Mouse (Mus musculus): Measurements from ENCODE around the gene Slc9a9.
A peak's percentile ranks its signal among the peaks of the same experiment; 100 is the strongest.

Slc9a9 gene

DNA sequence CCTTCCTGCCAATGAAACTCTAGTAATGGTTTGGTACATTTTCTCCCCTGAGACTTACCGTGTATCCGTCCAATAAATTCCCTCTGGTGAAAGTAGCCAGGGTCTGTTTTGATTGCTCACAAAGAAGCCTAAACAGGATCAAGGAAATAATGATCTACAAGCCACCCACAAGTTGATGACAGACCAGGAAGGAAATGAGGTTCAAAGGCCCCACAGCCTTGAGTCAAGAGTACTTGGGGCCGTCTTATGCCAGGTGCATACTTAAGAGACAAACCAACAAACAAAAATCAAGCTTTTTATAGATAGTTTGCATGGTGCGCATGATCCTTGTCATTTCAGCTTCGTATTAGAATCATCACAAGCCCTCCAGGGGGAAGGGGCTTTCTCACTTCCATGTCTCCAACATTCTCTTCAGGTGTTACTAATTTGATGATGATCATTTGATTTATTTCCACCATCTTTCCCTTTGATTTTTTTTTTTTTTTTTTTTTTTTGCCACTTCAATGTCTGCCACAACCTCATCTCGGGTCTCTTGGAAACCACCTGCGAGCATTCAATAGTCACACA lies 275.9 kb downstream of the Slc9a9 start:
- no peak for DNase-seq (ENCODE audit: extremely low spot score, low spot score)

DNA sequence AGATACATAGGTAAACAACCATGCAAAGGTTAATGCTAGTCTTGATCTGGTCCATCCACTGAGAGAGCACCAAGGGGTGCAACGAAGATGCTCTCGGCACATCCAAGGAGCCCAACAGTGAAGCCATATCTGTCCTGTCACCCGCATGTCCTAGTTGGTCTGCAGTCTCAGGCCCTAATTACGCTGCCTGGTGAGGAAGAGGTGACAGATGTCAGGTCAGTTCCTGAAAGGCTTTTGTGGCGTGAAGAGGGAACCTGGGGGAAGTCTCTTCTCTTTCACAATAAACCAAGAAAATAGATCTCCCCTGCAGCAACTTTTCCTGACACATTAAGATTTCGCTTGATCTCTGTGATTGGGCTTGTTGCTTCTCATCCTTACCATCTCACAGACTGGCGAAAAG lies 277.5 kb downstream of the Slc9a9 start:
- DNase-seq (ENCODE audit: extremely low spot score, low spot score) = no peak

DNA sequence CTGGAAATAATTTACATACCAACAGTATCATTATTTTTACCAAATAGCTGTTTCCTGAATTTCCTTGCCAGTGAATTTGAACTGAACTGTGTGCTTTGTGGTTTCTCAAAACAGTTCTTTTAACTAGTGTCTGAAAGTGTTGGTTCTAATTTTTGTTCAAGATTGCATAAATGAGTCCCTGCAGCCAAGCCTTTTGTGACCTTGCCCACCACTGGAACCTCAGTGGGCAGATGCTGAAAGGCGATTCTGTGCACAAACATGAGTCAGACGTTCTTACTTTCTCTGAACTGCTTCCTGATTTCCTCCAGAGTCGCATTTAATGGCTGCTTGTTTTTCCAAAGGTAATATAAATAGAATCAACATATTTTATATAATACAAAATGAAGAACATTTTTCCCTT lies 281.0 kb downstream of the Slc9a9 start:
- DNase-seq (ENCODE audit: extremely low spot score, low spot score) = no peak

DNA sequence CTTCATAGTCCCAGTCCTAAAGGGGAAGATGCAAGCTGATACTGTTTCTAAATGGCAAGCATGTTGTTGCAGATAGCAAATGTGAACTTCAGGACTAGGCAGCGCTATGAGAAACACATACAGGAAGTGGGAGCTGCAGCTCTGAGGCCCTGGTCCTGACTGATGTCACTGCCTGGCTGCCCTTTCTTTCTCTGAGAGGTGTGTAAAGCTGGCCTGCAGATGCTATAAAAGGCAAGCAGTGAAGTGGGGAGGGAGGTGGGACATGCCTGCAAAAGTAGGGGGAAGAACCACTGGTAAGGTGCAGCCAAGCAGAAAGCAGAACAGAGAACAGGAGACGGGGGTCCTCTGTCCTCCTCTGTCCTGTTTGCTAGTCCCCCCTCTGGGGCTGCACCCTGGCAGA lies 285.9 kb downstream of the Slc9a9 start:
- DNase-seq (ENCODE audit: extremely low spot score, low spot score) = no peak

DNA sequence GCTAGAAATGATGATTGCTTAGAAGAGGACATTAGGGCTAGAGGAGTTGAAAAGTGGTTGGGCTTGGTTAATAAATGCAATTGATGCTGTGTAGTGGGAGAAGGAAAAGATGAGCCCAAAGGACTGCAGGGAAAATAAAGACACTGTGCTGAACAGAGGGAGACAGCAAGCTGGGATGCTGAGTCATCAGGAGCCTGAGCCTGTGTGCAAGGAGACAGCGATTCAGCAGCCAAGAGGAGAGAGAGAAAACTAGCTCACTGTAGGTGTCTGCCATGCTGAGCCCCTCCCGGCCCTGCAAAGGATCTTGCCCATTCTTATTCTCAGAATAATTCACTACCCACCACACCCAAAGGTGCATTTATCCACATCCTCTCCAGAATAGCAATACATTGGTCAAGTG lies 288.7 kb downstream of the Slc9a9 start:
- no peak for DNase-seq (ENCODE audit: extremely low spot score, low spot score)

DNA sequence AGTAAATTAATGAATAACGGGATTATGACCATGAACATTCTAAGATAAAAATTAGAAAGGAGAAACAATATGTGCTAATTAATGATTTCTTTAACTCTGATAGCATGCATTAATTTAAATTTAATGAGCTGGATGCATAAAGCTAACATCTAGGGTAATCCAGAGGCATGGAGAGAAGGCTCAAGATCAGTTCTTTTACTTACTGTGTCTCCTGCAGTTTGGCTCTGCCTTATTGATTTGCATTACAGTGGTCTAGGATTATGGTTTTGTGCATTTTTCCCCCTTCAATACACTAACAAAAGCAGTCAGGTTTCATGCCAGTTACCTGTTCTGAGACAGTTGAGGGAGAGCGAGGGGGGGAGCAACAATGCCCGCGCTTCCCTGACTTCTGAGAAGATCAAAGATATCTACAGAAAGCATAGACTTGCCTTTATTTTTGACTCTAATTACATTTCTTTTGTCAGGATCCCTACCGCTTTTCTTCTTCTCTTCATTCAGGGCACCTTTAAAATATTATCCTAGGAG lies 298.9 kb downstream of the Slc9a9 start:
- DNase-seq (ENCODE audit: extremely low spot score, low spot score) = no peak

DNA sequence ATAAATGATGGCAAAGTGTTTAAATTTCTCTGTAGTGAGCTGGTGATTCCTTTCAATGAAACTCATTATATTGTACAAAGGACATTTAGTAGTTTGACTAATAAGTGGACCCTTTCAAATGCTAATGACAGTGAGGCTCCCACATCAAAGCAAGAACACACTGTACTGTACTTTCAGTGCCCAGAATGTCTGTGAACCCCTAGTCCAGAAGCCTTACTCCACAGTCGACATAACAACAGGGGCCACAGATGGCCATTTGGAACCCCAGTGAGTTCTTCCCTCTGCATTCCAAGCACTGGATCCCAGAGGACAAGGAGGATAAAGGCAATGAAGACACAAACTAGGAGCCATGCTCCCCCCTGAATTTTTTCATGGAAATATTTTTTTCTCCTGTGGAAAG lies 299.4 kb downstream of the Slc9a9 start:
- no peak for DNase-seq (ENCODE audit: extremely low spot score, low spot score)

DNA sequence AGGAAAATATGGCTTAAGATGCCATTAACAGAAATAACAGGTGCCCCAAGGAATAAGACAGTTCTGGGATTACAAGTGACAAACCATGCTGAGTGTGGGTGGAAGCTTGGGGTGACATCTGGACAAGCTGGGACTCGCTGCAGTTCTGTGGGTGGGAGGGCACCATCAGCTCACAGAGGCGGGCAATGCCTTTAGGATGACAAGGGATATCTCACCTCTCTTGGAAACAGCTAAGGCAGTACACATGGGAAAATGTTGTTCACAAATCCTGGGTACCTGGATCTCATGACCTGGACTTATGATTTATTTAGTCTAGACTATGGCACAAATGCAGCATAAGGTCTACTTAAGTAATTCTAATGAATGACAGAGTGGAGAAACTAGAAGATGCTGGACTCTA lies 302.3 kb downstream of the Slc9a9 start:
- no peak for DNase-seq (ENCODE audit: extremely low spot score, low spot score)

DNA sequence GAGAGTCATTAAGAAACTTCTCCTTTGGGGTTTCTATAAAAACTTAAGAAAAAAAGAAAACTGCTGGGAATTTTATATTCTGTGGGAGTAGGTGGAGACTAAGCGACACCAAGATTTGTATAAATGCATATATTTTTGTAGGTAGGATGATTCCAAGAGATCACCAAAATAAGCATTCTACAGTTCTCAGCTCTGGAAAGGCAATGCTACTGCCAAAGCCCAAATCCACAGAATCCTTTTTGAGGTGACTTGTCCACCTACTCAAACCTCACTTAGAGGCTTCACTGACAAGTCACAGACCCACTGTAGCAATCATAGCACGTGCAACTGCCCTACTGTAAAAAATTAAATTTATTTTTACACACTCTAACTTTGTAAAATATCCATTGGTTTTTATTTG lies 303.0 kb downstream of the Slc9a9 start:
- no peak for DNase-seq (ENCODE audit: extremely low spot score, low spot score)

DNA sequence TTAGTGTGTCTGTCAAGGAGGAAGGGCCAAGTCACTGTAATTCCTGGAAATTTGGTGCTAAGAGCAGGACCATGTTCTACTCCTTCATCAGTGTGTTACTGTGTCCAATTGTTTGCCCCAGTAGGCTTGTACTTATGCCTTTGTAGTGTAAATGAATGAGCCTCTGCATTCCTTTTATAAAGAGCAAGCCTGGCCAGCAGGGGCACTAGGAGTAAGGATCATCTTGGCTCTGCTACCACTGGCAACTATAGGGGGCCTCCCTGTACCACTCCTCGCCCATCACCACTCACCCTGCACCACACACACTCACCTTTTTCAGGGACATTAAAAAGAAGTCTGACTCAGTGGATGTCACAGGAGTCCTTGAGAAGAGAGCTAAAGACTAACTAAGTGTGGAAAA lies 306.5 kb downstream of the Slc9a9 start:
- DNase-seq (ENCODE audit: extremely low spot score, low spot score) = no peak

DNA sequence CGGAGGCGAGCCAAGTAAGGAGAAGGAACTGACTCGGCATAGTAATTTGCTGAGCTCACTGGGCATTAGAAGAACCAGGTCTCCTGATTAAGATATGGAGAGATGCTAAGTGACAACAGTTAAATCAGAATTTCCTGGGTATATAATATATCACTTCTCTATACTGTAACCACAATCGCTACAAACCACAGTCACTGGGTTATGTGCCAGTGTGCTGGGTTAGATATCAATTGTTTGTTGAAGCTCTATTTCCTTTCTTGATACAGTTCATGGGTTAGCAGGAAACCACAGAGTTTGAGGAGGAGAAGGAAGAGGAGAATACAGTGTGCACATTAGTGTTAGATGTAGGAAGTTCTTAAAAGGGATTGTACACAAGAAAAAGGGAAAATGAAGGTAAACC lies 323.9 kb downstream of the Slc9a9 start:
- DNase-seq (ENCODE audit: extremely low spot score, low spot score) = no peak

DNA sequence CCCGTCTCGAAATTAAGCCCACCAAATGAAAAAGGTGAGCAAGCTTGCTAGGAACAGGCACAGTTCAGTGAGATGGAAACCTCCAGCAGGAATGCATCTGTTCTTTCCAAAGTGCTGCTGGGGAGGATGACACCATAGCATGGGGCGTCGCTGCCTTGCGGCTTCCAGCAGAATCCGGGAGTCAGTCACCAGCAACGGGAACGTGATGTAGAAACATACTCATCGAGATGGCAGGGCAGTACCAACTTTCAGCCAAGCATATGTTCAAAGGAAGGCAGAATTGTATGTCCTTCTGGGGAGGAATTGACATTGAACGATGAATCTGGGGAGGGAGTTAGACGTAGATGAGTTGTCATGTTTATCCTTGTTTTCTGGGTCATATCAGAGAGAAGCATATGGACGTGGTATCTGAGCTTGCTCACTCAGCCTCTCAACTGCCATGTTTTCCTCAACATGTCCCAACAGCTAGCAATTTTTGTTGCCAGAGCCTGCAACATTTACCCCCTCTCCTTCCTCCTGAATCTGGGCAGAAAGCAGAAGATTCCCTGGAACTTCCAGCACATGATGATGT lies 350.5 kb downstream of the Slc9a9 start:
- DNase-seq (ENCODE audit: extremely low spot score, low spot score) = no peak

DNA sequence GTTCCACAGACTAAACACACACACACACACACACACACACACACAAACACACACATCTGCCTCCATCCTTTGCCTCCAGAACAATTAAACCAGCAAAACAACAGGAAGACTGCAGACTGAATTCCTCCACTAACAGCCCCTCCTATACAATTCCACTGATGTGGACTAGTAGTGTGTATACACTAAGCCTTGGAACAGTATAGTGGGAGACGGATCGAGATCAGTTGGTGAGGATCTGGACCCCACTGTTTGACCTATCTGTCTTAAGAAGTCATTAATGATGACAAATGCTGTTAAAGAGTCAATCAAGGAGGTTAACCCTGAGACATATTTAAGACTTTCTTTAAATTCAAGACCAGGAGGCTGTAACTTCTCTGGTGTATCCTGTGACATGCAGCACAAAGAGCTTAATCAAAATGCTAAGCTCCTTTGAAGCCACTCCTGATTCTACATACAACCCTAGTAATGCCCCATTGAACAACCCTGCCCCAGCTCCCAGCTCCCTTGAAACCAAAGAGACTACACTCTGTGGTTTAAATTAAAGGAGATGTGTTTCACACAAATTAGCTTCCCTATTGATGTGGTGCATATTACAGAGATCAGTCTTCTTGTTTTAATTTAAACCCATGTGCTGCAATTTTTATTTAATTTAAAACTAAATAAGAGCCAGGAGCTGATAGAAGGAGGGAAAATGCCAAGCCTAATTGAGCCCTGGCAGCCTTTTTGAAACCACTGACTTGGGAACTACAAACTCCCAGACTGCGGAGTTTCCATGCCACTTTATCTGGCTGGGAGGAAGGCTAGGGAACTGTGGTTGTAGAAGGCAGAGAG lies 364.6 kb downstream of the Slc9a9 start:
- no peak for DNase-seq (ENCODE audit: extremely low spot score, low spot score)

DNA sequence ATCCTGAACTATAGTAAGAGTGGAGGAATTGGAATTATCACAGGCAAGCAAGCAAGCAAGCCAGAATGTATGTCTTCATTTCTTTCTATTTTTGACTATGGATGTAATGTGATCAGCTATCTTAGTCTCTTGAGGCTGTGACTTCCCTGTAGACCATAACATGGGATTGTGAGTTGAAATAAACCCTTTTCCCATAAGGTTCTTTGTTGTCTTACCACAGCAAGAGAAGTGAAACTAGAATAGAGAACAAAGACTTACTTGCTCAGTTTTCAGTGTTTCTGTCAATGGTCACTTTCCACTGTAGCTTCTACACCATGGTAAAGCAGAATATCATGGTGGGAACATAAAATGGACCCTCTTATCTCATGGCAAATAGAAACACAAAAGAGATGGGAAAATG lies 366.5 kb downstream of the Slc9a9 start:
- no peak for DNase-seq (ENCODE audit: extremely low spot score, low spot score)

DNA sequence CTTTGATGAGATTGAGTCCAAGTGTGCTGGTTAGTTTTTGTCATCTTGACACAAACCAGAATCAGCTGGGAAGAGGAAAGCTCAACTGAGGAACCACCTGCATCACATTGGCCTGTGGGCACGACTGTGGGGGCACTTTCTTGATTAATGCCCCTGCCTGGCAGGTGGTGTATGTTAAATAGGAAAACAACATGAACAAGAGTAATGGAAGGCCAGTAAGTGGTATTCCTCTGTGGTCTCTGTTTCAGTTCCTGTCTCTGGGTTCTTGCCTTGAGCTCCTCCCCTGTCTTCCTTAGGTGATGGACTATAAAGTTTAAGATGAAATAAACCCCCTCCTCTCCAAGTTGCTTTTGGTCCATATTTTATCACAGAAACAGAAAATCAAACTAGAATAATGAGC lies 372.7 kb downstream of the Slc9a9 start:
- no peak for DNase-seq (ENCODE audit: extremely low spot score, low spot score)

DNA sequence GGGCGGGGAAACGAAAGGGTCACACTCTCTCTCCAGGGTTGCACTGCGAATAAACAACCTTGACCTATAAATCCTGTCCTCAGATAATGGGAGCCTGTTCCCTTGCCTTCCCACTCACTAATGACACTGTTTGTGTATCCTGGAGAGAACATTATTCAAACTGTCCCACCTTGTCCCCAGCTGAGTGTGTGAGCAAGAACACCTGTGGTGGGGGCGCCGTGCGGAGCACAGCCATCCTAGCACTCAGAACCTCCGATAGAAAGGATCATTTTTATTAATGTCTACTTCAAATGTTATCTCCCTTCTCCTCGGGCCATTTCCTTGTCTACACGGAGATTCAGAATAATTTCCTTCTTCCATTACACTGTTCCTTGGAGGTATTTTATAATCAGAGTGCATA lies 382.5 kb downstream of the Slc9a9 start:
- DNase-seq (ENCODE audit: extremely low spot score, low spot score) = peak; percentile 14

DNA sequence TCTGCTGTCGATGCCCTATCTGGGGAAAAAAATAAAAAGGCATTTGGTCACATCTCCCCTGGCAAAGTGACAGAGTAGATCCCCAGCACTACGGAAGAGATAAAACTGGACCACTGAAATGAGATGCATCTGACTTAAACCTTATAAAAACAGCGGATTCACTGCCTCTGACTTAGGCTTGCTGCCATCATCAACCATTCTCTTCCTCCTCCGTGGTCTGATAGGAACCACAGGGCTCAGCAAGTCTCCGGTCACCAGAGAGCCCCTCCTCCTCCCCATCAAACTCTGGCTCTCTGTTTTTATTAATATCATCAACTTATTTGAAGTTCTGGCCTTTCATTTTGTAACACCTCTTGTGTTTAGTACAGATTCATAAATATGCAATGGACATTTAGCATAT lies 383.5 kb downstream of the Slc9a9 start:
- DNase-seq (ENCODE audit: extremely low spot score, low spot score) = no peak

DNA sequence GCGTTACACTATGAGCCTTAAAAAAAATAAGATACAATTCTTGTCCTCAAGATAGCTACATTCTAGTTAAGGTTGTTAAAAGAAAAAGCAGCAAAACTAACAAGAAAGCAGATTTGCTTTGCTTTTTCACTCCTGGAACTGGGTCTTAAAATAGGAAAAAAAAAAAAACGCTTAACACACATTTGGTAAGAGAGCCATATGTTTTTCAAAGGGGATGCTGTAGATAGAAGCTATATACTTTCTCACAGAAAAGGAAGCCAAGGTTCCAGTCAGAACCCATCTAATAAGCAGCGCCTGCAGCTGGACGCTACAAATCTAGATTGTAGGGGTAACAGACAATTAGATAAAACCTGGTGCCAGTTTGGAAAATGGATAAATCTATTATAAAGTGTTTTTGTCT lies 386.1 kb downstream of the Slc9a9 start:
- DNase-seq (ENCODE audit: extremely low spot score, low spot score) = no peak

DNA sequence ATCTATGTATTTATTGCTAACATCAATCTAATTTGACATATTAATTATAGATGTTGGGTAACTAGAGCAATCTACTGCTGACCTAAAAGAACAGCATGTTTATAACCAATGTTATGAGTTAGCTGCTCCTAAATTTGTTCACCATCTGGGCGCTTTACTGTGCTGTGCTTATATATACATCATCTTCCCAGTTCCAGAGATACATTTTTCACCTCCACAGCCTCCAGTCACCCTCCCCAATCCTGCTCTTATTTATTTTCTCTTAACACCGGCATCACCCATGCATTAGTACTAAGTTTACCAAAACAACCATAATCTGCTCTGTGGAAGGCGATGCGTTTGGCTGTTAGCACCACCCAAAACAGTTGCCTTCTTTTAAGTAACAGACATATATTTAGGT lies 391.0 kb downstream of the Slc9a9 start:
- DNase-seq (ENCODE audit: extremely low spot score, low spot score) = no peak

DNA sequence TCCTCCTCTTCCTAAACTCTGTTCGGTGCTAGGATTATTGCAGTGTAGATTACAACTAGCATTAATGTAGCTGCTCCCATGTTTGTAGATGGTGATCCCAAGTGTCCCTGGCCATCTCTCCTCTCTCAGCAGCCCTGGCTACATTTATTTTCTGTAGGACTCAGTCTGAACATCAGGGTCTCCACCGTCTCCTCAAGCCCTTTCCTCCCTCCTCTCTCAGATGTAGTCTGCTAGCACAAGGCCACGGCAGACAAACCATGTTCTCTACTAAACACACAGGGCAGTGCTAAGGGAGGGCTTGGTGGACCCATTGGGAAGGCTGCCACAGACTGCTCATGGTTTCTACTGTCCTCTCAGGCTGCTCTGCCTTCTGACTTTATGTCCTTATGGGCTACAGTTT lies 397.3 kb downstream of the Slc9a9 start:
- no peak for DNase-seq (ENCODE audit: extremely low spot score, low spot score)

DNA sequence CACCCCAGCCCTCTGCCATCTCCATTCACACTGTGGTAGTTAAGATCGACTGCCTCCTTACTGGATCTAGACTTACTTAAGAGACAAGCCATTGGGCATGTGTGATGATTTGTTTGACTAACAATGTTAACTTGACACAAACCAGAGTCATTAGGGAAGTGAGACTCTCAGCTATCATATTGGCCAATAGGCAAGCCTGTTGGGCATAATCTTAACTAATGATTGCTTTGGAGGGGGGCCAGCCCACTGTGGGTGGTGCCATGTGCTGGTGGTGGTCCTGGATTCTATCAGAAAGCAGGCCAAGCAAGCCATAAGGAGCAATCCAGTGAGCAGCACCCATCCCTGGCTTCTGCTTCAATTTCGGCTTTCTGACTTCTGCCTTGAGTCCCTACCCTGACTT lies 398.8 kb downstream of the Slc9a9 start:
- DNase-seq (ENCODE audit: extremely low spot score, low spot score) = no peak

DNA sequence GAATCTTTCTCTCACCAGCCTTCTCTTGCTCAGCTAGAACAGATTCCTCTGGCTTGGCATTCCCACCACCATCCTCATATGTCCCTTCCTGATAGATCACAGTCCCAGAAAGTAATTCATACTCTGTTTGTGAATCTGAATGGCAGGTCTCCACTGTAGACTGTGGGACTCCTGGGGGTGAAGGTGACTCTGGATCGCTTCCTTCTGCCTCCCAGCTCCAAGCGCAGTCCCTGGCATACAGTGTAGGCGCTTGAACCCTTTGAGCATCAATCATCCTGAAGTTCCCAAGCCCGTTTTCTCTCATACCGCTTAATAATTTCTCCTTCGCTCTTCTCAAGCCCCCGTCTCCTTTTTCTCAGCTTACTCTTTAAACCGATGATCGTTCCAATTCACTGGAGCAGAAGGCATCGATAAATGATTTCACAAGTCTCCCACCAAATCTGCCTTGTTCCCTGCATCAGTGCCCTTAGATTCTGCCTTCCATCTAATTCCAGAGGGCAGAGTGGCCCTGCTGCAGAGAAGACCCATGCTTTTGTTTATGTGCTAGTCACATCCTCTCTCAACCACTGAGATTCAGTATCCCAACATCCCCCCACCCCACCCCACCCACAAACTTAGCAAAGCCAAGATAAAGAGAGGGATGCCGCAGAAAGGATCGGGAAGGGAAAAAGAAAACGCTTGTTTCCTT lies 401.3 kb downstream of the Slc9a9 start:
- no peak for DNase-seq (ENCODE audit: extremely low spot score, low spot score)
